Mouse (Mus musculus): Measurements from ENCODE around the gene Srrm2. TPM values are rescaled to one million over a fixed set of nuclear protein-coding genes. Genes with fewer than 3 reads are reported as not detected.

Gene Srrm2
- polyA plus RNA-seq, 1 experiment from 2014 or later = 515 TPM

DNA sequence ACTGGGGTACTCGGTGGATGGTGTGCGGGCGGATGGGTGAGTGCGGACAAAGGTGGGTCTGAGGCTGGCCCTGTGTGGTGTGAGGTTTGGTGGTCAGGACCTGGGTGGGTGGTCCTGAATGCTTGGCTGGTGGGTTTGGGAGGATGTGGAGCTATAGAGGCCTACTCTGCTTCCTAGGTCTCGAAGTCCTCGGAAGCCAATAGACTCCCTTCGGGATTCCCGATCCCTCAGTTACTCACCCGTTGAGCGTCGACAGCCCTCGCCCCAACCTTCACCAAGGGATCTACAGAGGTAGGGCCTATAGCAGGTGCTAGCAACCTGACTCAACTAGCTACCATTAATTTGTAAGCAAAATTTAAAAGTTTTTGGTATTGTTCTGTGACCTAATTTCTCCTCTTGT, 33.3 kb downstream of the Srrm2 start:
- Histone ChIP-seq H3K36me3 (peaks cover 88% of the 10 kb centered on the region), H3K4me3 (no peak overlapping the region), H3K4me1 (peaks cover 13% of the 10 kb centered on the region), H3K27ac (replicated peaks) (no peak overlapping the region), H3K27me3 (ENCODE audit: low read depth, poor library complexity, severe bottlenecking) (no peaks in the 10 kb centered on the region), H3K9me3 (replicated peaks) (peaks cover 16% of the 10 kb centered on the region)
- DNase-seq (ENCODE audit: low spot score) = no peak
- 93% methylated on average over 12 of the region's 12 CpGs for WGBS

GRCm38 (mm10) chr17:23825591-23825990, 35.3 kb downstream of the Srrm2 start:
- no peak for DNase-seq (ENCODE audit: low spot score)
- WGBS = 94% methylated on average over 4 of the region's 4 CpGs
- H3K9me3 ChIP-seq (replicated peaks) = no peaks in the 10 kb centered on the region
- peaks cover 6% of the 10 kb centered on the region for H3K27me3 ChIP-seq (ENCODE audit: low read depth, poor library complexity, severe bottlenecking)
- peaks cover 18% of the 10 kb centered on the region for H3K4me1 ChIP-seq
- H3K4me3 ChIP-seq = no peak overlapping the region
- peaks cover 68% of the 10 kb centered on the region for H3K36me3 ChIP-seq
- no peak overlapping the region for H3K27ac ChIP-seq (replicated peaks)

- no peak for DNase-seq (ENCODE audit: low spot score)
- Histone ChIP-seq H3K4me3 (peak overlapping the region; percentile 91), H3K4me1 (peaks cover 18% of the 10 kb centered on the region), H3K36me3 (peaks cover 40% of the 10 kb centered on the region), H3K9me3 (replicated peaks) (no peaks in the 10 kb centered on the region), H3K27ac (replicated peaks) (peak overlapping the region; percentile 89), H3K27me3 (ENCODE audit: low read depth, poor library complexity, severe bottlenecking) (peaks cover 23% of the 10 kb centered on the region)
- WGBS = under 1% methylated on average over 47 of the region's 47 CpGs
Observed at GRCm38 (mm10) chr17:23828271-23829001, 38.1 kb downstream of the Srrm2 start.

DNA sequence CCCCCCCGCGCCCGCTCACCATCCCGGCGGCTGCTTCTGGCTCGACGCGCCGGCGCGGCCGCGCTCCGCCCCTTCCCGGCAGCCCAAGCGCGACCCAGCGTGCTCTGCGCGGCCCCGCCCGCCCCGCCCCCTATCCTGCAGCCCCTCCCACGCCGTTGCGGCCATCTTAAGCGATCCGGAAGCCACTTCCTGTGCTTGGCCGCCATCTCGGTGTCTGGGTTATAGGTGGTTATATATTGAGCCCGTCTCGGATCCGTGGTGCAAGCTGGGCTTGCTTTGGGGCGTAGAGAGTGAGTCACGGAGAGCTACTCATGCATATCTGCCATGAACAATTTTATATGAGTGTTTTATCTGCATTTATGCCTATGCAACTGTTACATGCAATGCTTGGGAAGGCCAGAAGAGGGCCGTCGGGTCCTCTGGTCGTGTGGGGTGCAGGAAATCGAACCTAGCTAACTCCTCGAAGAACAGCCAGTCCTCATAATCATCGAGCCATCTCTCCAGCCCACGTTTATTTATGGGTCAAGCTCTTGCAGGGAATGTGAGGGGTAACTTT, 38.8 kb downstream of the Srrm2 start, which contains the start of gene Elob:
Gene Elob, minus strand, starts transcription at position 73 of the 556 bp plus-strand sequence.
- H3K27me3 ChIP-seq (ENCODE audit: low read depth, poor library complexity, severe bottlenecking) = peaks cover 23% of the 10 kb centered on the region
- H3K4me3 ChIP-seq = peak within 1 kb of the TSS; percentile 91
- peaks cover 33% of the 10 kb centered on the region for H3K36me3 ChIP-seq
- 2% methylated on average over 40 of the region's 42 CpGs for WGBS
- H3K9me3 ChIP-seq (replicated peaks) = no peaks in the 10 kb centered on the region
- peak; percentile 92 for DNase-seq (ENCODE audit: low spot score)
- H3K4me1 ChIP-seq = peaks cover 18% of the 10 kb centered on the region
- H3K27ac ChIP-seq (replicated peaks) = peak within 1 kb of the TSS; percentile 89

DNA sequence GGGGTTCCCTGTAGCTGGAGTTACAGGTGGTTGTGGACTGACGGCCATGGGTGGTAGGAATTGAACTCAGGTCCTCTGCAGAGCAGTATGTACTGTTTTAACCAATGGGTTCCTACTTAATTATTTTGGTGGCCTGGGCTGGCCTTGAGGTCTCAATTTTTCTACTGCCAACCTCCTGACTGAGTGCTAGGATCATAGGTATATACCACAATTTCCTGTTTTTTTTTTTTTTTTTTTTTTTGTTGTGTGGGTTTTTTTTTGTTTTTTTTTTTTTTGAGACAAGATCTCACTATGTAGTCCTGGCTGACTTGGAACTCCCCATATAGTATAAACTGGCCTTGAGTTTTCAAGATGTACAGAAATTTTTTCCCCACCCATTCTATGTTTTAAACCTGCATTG, 40.9 kb downstream of the Srrm2 start:
- 100% methylated on average over 1 of the region's 1 CpGs for WGBS
- H3K4me3 ChIP-seq = no peak overlapping the region

DNA sequence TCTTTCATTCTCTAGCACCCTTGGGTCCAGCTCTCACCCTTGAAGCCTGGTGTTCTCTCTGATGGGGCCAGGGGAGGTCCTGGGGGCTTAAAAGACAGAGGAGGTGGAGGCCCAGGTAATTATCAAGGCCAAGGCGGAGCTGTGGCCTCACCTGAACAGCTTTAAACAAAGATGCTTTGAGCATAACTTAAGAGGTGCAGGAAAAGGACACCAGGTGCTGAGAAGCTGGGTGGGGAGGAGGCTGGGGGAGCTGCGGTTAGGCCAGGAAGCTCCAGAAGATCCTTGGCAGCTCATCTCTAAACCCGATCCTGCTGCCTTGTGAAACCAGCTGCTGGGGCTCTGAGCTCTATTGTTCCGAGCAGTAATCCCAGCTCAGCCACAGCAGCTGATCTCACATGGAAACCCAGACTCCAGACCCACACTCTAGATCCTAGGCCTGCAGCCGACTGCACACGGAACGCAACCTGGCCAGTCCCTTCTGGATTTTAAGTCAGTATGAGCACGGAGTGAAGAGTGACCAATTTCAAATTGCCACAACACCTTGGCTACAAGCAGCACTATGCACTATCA, 45.8 kb downstream of the Srrm2 start, which contains the start of gene Prss33:
Gene Prss33, minus strand, starts transcription at position 51 of the 570 bp plus-strand sequence.
- H3K4me1 ChIP-seq = peaks cover 12% of the 10 kb centered on the region
- peak within 1 kb of the TSS; percentile 71 for H3K27ac ChIP-seq (replicated peaks)
- 57% methylated on average over 8 of the region's 8 CpGs for WGBS
- H3K27me3 ChIP-seq (ENCODE audit: low read depth, poor library complexity, severe bottlenecking) = peaks cover 12% of the 10 kb centered on the region
- DNase-seq (ENCODE audit: low spot score) = no peak
- no peak within 1 kb of the TSS for H3K4me3 ChIP-seq
- no peaks in the 10 kb centered on the region for H3K9me3 ChIP-seq (replicated peaks)
- H3K36me3 ChIP-seq = no peaks in the 10 kb centered on the region

More for the DNA sequence above, 40.9 kb downstream of the Srrm2 start:
- DNase-seq (ENCODE audit: low spot score) = no peak
- Histone ChIP-seq H3K9me3 (replicated peaks) (no peaks in the 10 kb centered on the region), H3K36me3 (peaks cover 12% of the 10 kb centered on the region), H3K4me1 (peaks cover 24% of the 10 kb centered on the region), H3K27ac (replicated peaks) (no peak overlapping the region), H3K27me3 (ENCODE audit: low read depth, poor library complexity, severe bottlenecking) (peaks cover 23% of the 10 kb centered on the region)

GRCm38 (mm10) chr17:23841145-23841544, 50.8 kb downstream of the Srrm2 start:
- 32% methylated on average over 4 of the region's 4 CpGs for WGBS
- H3K9me3 ChIP-seq (replicated peaks) = no peaks in the 10 kb centered on the region
- peaks cover 16% of the 10 kb centered on the region; the same call in 1 of the 2 replicates for H3K27me3 ChIP-seq (ENCODE audit: low read depth, poor library complexity, severe bottlenecking)

DNA sequence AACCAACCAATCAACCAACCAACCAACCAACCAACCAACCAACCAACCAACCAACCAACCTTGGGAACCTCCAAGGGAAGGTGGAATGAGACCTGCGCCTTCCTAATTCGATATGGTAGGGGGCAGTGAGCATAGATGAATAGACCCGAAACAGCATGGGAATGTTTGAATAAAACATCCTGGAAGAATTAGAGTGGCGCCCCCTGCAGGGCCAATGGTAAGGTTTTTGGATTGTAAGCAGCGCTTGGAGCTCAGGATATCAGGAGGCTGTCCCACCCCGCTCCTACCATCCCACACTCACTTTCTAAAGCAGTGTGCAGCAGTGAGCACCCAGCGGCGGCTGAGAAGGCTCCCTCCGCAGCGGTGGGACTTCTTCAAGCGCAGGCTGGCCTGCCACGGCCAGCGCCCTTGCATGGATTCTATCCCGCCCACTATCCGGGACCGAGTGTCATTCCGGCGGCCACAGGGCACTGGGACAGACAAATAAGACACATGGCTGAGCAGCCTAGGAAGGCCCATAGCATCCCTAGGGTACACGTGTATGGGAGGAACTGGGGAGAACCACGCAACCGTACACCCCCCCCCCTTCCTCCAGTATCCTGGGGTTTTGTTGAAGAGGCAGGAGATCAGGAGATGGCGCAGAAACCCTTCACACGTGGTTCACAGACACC, 52.9 kb downstream of the Srrm2 start:
- 46% methylated on average over 23 of the region's 23 CpGs for WGBS
- Histone ChIP-seq H3K4me1 (peaks cover 11% of the 10 kb centered on the region), H3K4me3 (peak overlapping the region; percentile 45), H3K36me3 (no peaks in the 10 kb centered on the region), H3K27me3 (ENCODE audit: low read depth, poor library complexity, severe bottlenecking) (peaks cover 16% of the 10 kb centered on the region; the same call in 1 of the 2 replicates), H3K27ac (replicated peaks) (no peak overlapping the region), H3K9me3 (replicated peaks) (no peaks in the 10 kb centered on the region)
- DNase-seq (ENCODE audit: low spot score) = no peak

More at GRCm38 (mm10) chr17:23841145-23841544, 50.8 kb downstream of the Srrm2 start:
- H3K36me3 ChIP-seq = no peaks in the 10 kb centered on the region
- DNase-seq (ENCODE audit: low spot score) = peak; percentile 49
- no peak overlapping the region for H3K27ac ChIP-seq (replicated peaks)
- no peak overlapping the region for H3K4me3 ChIP-seq
- H3K4me1 ChIP-seq = peaks cover 18% of the 10 kb centered on the region

DNA sequence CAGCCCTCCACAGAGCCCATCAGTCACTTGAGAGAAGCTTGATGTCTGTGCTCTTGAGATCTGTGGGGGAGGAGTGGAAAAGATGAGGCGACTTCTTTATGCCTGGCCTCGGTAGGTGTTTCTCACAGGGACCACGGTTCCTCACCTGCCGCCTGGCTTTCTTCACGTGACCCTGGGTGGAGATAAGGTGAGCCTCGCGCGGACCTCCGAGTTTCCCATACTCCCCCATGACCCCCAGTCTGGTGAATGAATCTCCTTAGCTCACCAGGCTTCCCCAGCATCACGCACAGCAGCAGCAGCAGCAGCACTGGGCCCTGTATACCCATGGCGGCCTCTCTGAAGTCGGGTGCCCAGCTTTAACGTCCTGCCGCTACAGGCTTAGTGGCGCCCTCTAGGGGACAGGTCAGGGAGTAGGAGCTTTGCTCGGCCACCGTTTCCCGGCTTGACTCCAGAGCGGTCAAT, 53.5 kb downstream of the Srrm2 start, which contains the start of the genes Prss32 and Prss41:
Gene Prss32, plus strand, starts transcription at position 44 of the 462 bp plus-strand sequence.
Gene Prss41, minus strand, starts transcription at position 361 of the 462 bp plus-strand sequence.
- Histone ChIP-seq H3K27ac (replicated peaks) (no peak within 1 kb of the TSS), H3K9me3 (replicated peaks) (no peaks in the 10 kb centered on the region), H3K27me3 (ENCODE audit: low read depth, poor library complexity, severe bottlenecking) (peaks cover 16% of the 10 kb centered on the region; the same call in 1 of the 2 replicates), H3K4me3 (peak within 1 kb of the TSS; percentile 45), H3K4me1 (peaks cover 11% of the 10 kb centered on the region), H3K36me3 (no peaks in the 10 kb centered on the region)
- 15% methylated on average over 19 of the region's 19 CpGs for WGBS
- peak; percentile 67 for DNase-seq (ENCODE audit: low spot score)

DNA sequence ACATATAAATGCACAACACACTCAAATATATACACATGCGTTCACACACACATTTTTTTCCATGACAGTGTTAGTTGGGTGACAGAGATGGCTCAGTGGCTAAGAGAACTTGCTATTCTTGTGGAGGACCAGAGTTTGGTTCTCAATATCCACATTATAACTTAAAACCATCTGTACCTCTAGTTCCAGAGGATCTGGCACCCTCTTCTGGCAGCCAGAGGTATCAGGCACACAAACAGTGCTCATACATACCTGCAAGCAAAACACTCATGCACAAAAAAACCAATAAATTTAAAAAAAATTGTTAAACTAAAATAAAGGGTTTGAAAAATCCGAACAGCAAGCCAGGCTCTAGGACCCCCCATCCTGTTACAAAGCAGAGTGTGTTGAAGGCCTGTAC, 59.7 kb downstream of the Srrm2 start:
- no peak overlapping the region for H3K4me3 ChIP-seq
- DNase-seq (ENCODE audit: low spot score) = no peak
- H3K4me1 ChIP-seq = no peaks in the 10 kb centered on the region
- no peaks in the 10 kb centered on the region for H3K36me3 ChIP-seq
- no peak overlapping the region for H3K27ac ChIP-seq (replicated peaks)
- WGBS = 51% methylated on average over 2 of the region's 2 CpGs
- H3K9me3 ChIP-seq (replicated peaks) = no peaks in the 10 kb centered on the region
- H3K27me3 ChIP-seq (ENCODE audit: low read depth, poor library complexity, severe bottlenecking) = no peaks in the 10 kb centered on the region

- H3K27ac ChIP-seq (replicated peaks) = peak overlapping the region; percentile 13
- H3K36me3 ChIP-seq = no peaks in the 10 kb centered on the region
- no peaks in the 10 kb centered on the region for H3K4me1 ChIP-seq
- H3K4me3 ChIP-seq = no peak overlapping the region
- no peaks in the 10 kb centered on the region for H3K9me3 ChIP-seq (replicated peaks)
- no peaks in the 10 kb centered on the region for H3K27me3 ChIP-seq (ENCODE audit: low read depth, poor library complexity, severe bottlenecking)
- WGBS = 63% methylated on average over 18 of the region's 19 CpGs
- peak; percentile 76 for DNase-seq (ENCODE audit: low spot score)
Observed at GRCm38 (mm10) chr17:23850853-23851749, 60.8 kb downstream of the Srrm2 start.

All from midbrain, embryonic 10.5 days (tissue).